Mouse (Mus musculus) lung, postnatal 0 days (tissue): Measurements from ENCODE around the gene Zmym4.

ENCODE experiments used
- CTCF ChIP-seq: IDR thresholded peaks from 2 replicates; pipeline ENCODE4 v1.5.1; 2016; ENCODE audit warnings: antibody characterized with exemption, mild to moderate bottlenecking
- EP300 ChIP-seq: IDR thresholded peaks from 2 replicates; pipeline ENCODE4 v1.6.1; 2016; ENCODE audit warnings: antibody characterized with exemption, mild to moderate bottlenecking, control low read depth

GRCm38 (mm10) chr4:126958261-126958660 is 9.7 kb downstream of the Zmym4 start:
- TF ChIP-seq EP300 (no peak), CTCF (no peak)
